Mouse (Mus musculus) embryonic facial prominence, embryonic 14.5 days (tissue): Measurements from ENCODE around the gene Nans. TPM values are rescaled to one million over a fixed set of nuclear protein-coding genes. Genes with fewer than 3 reads are reported as not detected.

ENCODE experiments used
- ATAC-seq: fragments of 200-750 bp; cut with Nextera tagmentation; 2 replicates; pipeline ENCODE4 v1.8.0; 2017; ENCODE audit warnings: low read depth, moderate number of reproducible peaks, moderate TSS enrichment
- DNase-seq: peaks from one replicate; pipeline ENCODE4 v3.0.0-alpha.2; 2015; ENCODE audit warnings: low spot score
- H3K27ac ChIP-seq: fragments of 300-500 bp; sonication (generic); replicated peaks from 2 replicates; pipeline ENCODE4 v1.5.1; 2014; ENCODE audit warnings: low read depth, mild to moderate bottlenecking, low read length, moderate library complexity
- H3K27me3 ChIP-seq: fragments of 300-500 bp; sonication (generic); replicated peaks from 2 replicates; pipeline ENCODE4 v1.6.1; 2014; ENCODE audit warnings: low read length; ENCODE audit not compliant: control insufficient read depth, insufficient read depth
- H3K36me3 ChIP-seq: fragments of 300-500 bp; sonication (generic); 2 replicates; pipeline ENCODE4 v1.6.1; 2014; ENCODE audit warnings: low read length, mixed read lengths; ENCODE audit not compliant: control insufficient read depth, insufficient read depth
- H3K4me1 ChIP-seq: fragments of 300-500 bp; sonication (generic); 2 replicates; pipeline ENCODE4 v1.6.1; 2014; ENCODE audit warnings: antibody characterized with exemption, low read length; ENCODE audit not compliant: control insufficient read depth, insufficient read depth
- H3K4me2 ChIP-seq: fragments of 300-500 bp; sonication (generic); 2 replicates; pipeline ENCODE4 v1.6.1; 2014; ENCODE audit warnings: low read depth, mild to moderate bottlenecking, low read length, moderate library complexity, mixed read lengths
- H3K4me3 ChIP-seq: fragments of 300-500 bp; sonication (generic); 2 replicates; pipeline ENCODE4 v1.5.1; 2014; ENCODE audit warnings: low read depth, mild to moderate bottlenecking, low read length
- H3K9ac ChIP-seq: fragments of 300-500 bp; sonication (generic); 2 replicates; pipeline ENCODE4 v1.6.1; 2014; ENCODE audit warnings: low read depth, mild to moderate bottlenecking, low read length, moderate library complexity, mixed read lengths
- H3K9me3 ChIP-seq: fragments of 300-500 bp; sonication (generic); 2 replicates; pipeline ENCODE4 v1.6.1; 2016; ENCODE audit warnings: low read length; ENCODE audit not compliant: control insufficient read depth
- WGBS: fragments of 180-500 bp; shearing (Covaris S2); extraction: QIAGEN DNeasy Blood & Tissue Kit; methylation state at CpG from one replicate; pipeline ENCODE4 v1.1.7; 2014; 5-methylcytosine and 5-hydroxymethylcytosine counted together
- polyA plus RNA-seq: library from polyadenylated mRNA; unstranded; fragments of >200 nt; fragmentation: Nextera tagmentation; extraction: Ambion mirVana; gene quantifications from 2 replicates; pipeline ENCODE4 v1.2.1, GENCODE M21; 2014

Gene Nans
- polyA plus RNA-seq, 1 experiment from 2014 or later: 75.3 TPM

GRCm38 (mm10) chr4:46520491-46520890 is 31.4 kb downstream of the Nans start:
- H3K27me3 ChIP-seq: no peaks in the 10 kb centered on the region
- no peak for DNase-seq
- H3K27ac ChIP-seq: no peak overlapping the region
- no peak overlapping the region for H3K4me3 ChIP-seq
- H3K9ac ChIP-seq: no peak overlapping the region
- H3K4me1 ChIP-seq: no peaks in the 10 kb centered on the region
- no peaks in the 10 kb centered on the region for H3K9me3 ChIP-seq
- no peak for ATAC-seq
- H3K4me2 ChIP-seq: no peak overlapping the region
- H3K36me3 ChIP-seq: no peaks in the 10 kb centered on the region
- WGBS: 70% methylated on average over 2 of the region's 2 CpGs

GRCm38 (mm10) chr4:46521457-46521856 is 32.4 kb downstream of the Nans start:
- no peaks in the 10 kb centered on the region for H3K36me3 ChIP-seq
- ATAC-seq (no peak), DNase-seq (no peak)
- H3K4me2 ChIP-seq: no peak overlapping the region
- H3K9me3 ChIP-seq: no peaks in the 10 kb centered on the region
- no peak overlapping the region for H3K4me3 ChIP-seq
- H3K9ac ChIP-seq: no peak overlapping the region
- no peaks in the 10 kb centered on the region for H3K4me1 ChIP-seq
- WGBS: 74% methylated on average over 10 of the region's 10 CpGs
- H3K27ac ChIP-seq: no peak overlapping the region
- H3K27me3 ChIP-seq: no peaks in the 10 kb centered on the region

- Histone ChIP-seq H3K27ac (no peak overlapping the region), H3K9ac (no peak overlapping the region), H3K36me3 (no peaks in the 10 kb centered on the region), H3K27me3 (no peaks in the 10 kb centered on the region), H3K9me3 (no peaks in the 10 kb centered on the region), H3K4me3 (no peak overlapping the region), H3K4me2 (no peak overlapping the region), H3K4me1 (no peaks in the 10 kb centered on the region)
- DNase-seq (peak; percentile 44), ATAC-seq (peak; percentile 49)
- 82% methylated on average over 4 of the region's 4 CpGs for WGBS
These were observed 34.3 kb downstream of the Nans start for GRCm38 (mm10) chr4:46523324-46523723.

- Histone ChIP-seq H3K9ac (no peak overlapping the region), H3K9me3 (no peaks in the 10 kb centered on the region), H3K4me2 (no peak overlapping the region), H3K27me3 (no peaks in the 10 kb centered on the region), H3K4me3 (no peak overlapping the region), H3K36me3 (no peaks in the 10 kb centered on the region), H3K4me1 (no peaks in the 10 kb centered on the region), H3K27ac (no peak overlapping the region)
- no peak for ATAC-seq
- no peak for DNase-seq
- 95% methylated on average over 3 of the region's 3 CpGs for WGBS
These were observed 37.2 kb downstream of the Nans start for GRCm38 (mm10) chr4:46526226-46526625.

GRCm38 (mm10) chr4:46526798-46527557 is 37.9 kb downstream of the Nans start:
- ATAC-seq (no peak), DNase-seq (no peak)
- Histone ChIP-seq H3K4me1 (no peaks in the 10 kb centered on the region), H3K27ac (no peak overlapping the region), H3K4me3 (peak overlapping the region; percentile 25), H3K27me3 (no peaks in the 10 kb centered on the region), H3K36me3 (no peaks in the 10 kb centered on the region), H3K9ac (peak overlapping the region; percentile 37; the same call in 1 of the 2 replicates), H3K9me3 (no peaks in the 10 kb centered on the region), H3K4me2 (peak overlapping the region; percentile 61)
- WGBS: 35% methylated on average over 17 of the region's 17 CpGs

- 0 out of 2 replicates have a peak, but pooled peaks have one; percentile 64 for ATAC-seq
- peak overlapping the region; percentile 37; the same call in 1 of the 2 replicates for H3K9ac ChIP-seq
- H3K27me3 ChIP-seq: no peaks in the 10 kb centered on the region
- H3K27ac ChIP-seq: no peak overlapping the region
- no peaks in the 10 kb centered on the region for H3K36me3 ChIP-seq
- WGBS: 7% methylated on average over 4 of the region's 7 CpGs
- H3K9me3 ChIP-seq: no peaks in the 10 kb centered on the region
- no peak for DNase-seq
- peak overlapping the region; percentile 61 for H3K4me2 ChIP-seq
- H3K4me1 ChIP-seq: no peaks in the 10 kb centered on the region
- H3K4me3 ChIP-seq: peak overlapping the region; percentile 25
These were observed 38.5 kb downstream of the Nans start for GRCm38 (mm10) chr4:46527558-46527926.

- H3K9me3 ChIP-seq: no peaks in the 10 kb centered on the region
- no peak overlapping the region for H3K4me2 ChIP-seq
- peaks cover 18% of the 10 kb centered on the region for H3K27me3 ChIP-seq
- ATAC-seq (no peak), DNase-seq (no peak)
- peaks cover 6% of the 10 kb centered on the region; the same call in 1 of the 2 replicates for H3K4me1 ChIP-seq
- H3K9ac ChIP-seq: no peak overlapping the region
- no peaks in the 10 kb centered on the region for H3K36me3 ChIP-seq
- WGBS: 37% methylated on average over 7 of the region's 7 CpGs
- no peak overlapping the region for H3K4me3 ChIP-seq
- H3K27ac ChIP-seq: no peak overlapping the region
These were observed 40.7 kb downstream of the Nans start for GRCm38 (mm10) chr4:46529722-46530121.

GRCm38 (mm10) chr4:46532511-46532910 is 43.5 kb downstream of the Nans start:
- DNase-seq: no peak
- Histone ChIP-seq H3K9ac (no peak overlapping the region), H3K4me2 (no peak overlapping the region), H3K36me3 (no peaks in the 10 kb centered on the region), H3K9me3 (no peaks in the 10 kb centered on the region), H3K27ac (no peak overlapping the region), H3K4me3 (no peak overlapping the region), H3K27me3 (peaks cover 43% of the 10 kb centered on the region), H3K4me1 (peaks cover 9% of the 10 kb centered on the region; the same call in 1 of the 2 replicates)
- no peak for ATAC-seq
- 85% methylated on average over 2 of the region's 2 CpGs for WGBS

- Histone ChIP-seq H3K27ac (no peak overlapping the region), H3K4me2 (no peak overlapping the region), H3K9ac (no peak overlapping the region), H3K27me3 (peaks cover 47% of the 10 kb centered on the region), H3K4me3 (no peak overlapping the region), H3K9me3 (no peaks in the 10 kb centered on the region), H3K4me1 (peaks cover 9% of the 10 kb centered on the region; the same call in 1 of the 2 replicates), H3K36me3 (no peaks in the 10 kb centered on the region)
- ATAC-seq (no peak), DNase-seq (no peak)
- 73% methylated on average over 7 of the region's 7 CpGs for WGBS
These were observed 43.9 kb downstream of the Nans start for GRCm38 (mm10) chr4:46532926-46533325.
